11 mouse cellular contexts compared by ENCODE assay signal in the genomic region with DNA sequence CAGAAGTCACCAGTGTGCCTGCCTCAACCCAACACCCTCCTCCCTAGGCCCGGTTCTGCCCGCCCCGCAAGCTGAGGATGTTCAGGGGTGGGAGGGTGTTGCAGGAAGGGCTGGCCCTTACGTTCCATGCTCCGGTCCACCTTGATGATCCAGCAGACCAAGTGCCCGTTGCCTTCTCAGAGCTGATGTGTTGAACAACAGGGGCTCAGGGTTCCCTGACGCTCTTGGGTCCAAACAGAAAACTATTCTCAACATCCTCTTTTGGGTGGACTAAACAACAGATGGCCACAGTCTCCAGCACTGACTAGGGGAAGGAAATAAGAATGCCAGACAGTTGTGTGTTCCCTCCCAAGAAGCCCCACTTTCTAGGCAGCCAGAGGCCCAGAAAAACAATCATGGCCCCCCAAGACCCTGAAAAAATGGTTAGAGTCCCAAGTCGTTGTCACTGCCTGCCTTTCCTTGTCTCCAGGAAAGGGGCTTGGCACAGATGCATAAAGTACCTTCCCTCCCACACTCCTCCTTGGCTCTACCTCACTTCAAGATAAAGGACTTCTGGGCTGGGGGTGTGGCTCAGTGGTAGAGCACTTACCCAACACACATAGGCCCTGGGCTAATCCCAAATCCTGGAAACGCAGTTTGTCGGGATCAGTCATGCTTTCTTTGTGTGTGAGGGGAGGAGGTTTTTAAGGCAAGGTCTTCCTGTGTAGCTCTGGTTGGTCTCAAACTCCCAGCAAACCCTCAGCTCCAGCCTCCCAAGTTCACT. TPM values are rescaled to one million over a fixed set of nuclear protein-coding genes. Genes with fewer than 3 reads are reported as not detected.
DNase-seq lines count a peak whose midpoint lies in the region; ATAC-seq and TF ChIP-seq lines count a peak whose summit lies in the region.
"Had no signal": no experiment of that assay in that cellular context is flagged by ENCODE, and none has a peak within 500 bp of the region (broad histone marks: within the 10 kb centered on the region; RNA-seq: fewer than 3 reads in every experiment).

No protein-coding gene starts in this region.

- no peak for DNase-seq in thymus, adult 2 months
- no peak for DNase-seq in thymus, postnatal 10 days (ENCODE audit: low spot score in 2 of 2)
- no peak for DNase-seq in left cerebral cortex, adult 8-10 months (ENCODE audit: low spot score in 2 of 2)
- DNase-seq in embryo, embryonic 11 days, result no peak
- DNase-seq: cerebellum, adult 11 months had no signal

- H3K4me3 ChIP-seq in thymus, adult 2 months (ENCODE audit: control insufficient read depth, insufficient read depth, low read length), result no peak overlapping the region
- no peak overlapping the region for H3K4me3 ChIP-seq in lung, embryonic 16.5 days (ENCODE audit: low read length)
- no peak overlapping the region for H3K4me3 ChIP-seq in forebrain, embryonic 16.5 days (replicated peaks; ENCODE audit: low read length)
- H3K4me3 ChIP-seq: limb, embryonic 13.5 days; myocyte; stomach, embryonic 15.5 days had no signal

- peak overlapping the region; percentile 21 for H3K4me2 ChIP-seq in lung, embryonic 16.5 days (ENCODE audit: low read depth, low read length)
- H3K4me2 ChIP-seq in forebrain, embryonic 16.5 days (ENCODE audit: low read length), result no peak overlapping the region
- H3K4me2 ChIP-seq: limb, embryonic 13.5 days; stomach, embryonic 15.5 days had no signal

- peaks cover 46% of the 10 kb centered on the region for H3K4me1 ChIP-seq in thymus, adult 2 months (replicated peaks; ENCODE audit: control insufficient read depth, insufficient read depth, low read length)
- peaks cover 31% of the 10 kb centered on the region for H3K4me1 ChIP-seq in lung, embryonic 16.5 days (replicated peaks; ENCODE audit: control insufficient read depth, insufficient read depth, low read length)
- peaks cover 3% of the 10 kb centered on the region for H3K4me1 ChIP-seq in forebrain, embryonic 16.5 days (replicated peaks; ENCODE audit: control insufficient read depth, insufficient read depth, low read length)
- H3K4me1 ChIP-seq: stomach, embryonic 15.5 days had no signal

- peak overlapping the region; percentile 33 for H3K27ac ChIP-seq in thymus, adult 2 months (ENCODE audit: control insufficient read depth, insufficient read depth, low read length)
- H3K27ac ChIP-seq in lung, embryonic 16.5 days (ENCODE audit: low read length), result peak overlapping the region; percentile 52
- H3K27ac ChIP-seq in forebrain, embryonic 16.5 days (ENCODE audit: low read length), result no peak overlapping the region
- H3K27ac ChIP-seq: limb, embryonic 13.5 days; stomach, embryonic 15.5 days had no signal

- 72% methylated on average over 10 of the region's 10 CpGs for WGBS in thymus, adult 2 months
- 40% methylated on average over 10 of the region's 10 CpGs for WGBS in lung, embryonic 16.5 days
- 60% methylated on average over 10 of the region's 10 CpGs for WGBS in forebrain, embryonic 16.5 days

- TF ChIP-seq POLR2A in thymus, adult 2 months (IDR thresholded peaks at IDR 0.05; ENCODE audit: control insufficient read depth, extremely low read depth, insufficient read depth, low read length, poor library complexity), result no peak

- ATAC-seq in common myeloid progenitor, adult 5-6 weeks (replicated peaks; ENCODE audit: low read depth, poor library complexity, severe bottlenecking), result peak; percentile 22; the same call in 1 of the 2 replicates
- ATAC-seq in lung, embryonic 16.5 days (ENCODE audit: low read depth), result peak; percentile 76
- ATAC-seq in forebrain, embryonic 16.5 days, result no peak

- no peak for TF ChIP-seq CTCF in thymus, adult 2 months (IDR thresholded peaks at IDR 0.05; ENCODE audit: borderline replicate concordance, control insufficient read depth, extremely low read depth, insufficient read depth, low read length, poor library complexity)

- H3K27me3 ChIP-seq in thymus, adult 2 months (ENCODE audit: control insufficient read depth, insufficient read depth, low read length), result no peaks in the 10 kb centered on the region
- H3K27me3 ChIP-seq in lung, embryonic 16.5 days (ENCODE audit: control insufficient read depth, insufficient read depth, low read depth, low read length), result peaks cover 14% of the 10 kb centered on the region
- H3K27me3 ChIP-seq in forebrain, embryonic 16.5 days (replicated peaks; ENCODE audit: control insufficient read depth, insufficient read depth, low read length), result peaks cover 20% of the 10 kb centered on the region

- H3K9ac ChIP-seq in lung, embryonic 16.5 days (ENCODE audit: low read length), result no peak overlapping the region
- no peak overlapping the region for H3K9ac ChIP-seq in forebrain, embryonic 16.5 days (replicated peaks; ENCODE audit: low read depth, low read length)
- H3K9ac ChIP-seq: limb, embryonic 13.5 days; stomach, embryonic 15.5 days had no signal

- H3K36me3 ChIP-seq in thymus, adult 2 months (ENCODE audit: control insufficient read depth, insufficient read depth, low read length), result peaks cover 8% of the 10 kb centered on the region; the same call in 1 of the 2 replicates
- no peaks in the 10 kb centered on the region for H3K36me3 ChIP-seq in lung, embryonic 16.5 days (ENCODE audit: control insufficient read depth, insufficient read depth, low read length)
- no peaks in the 10 kb centered on the region for H3K36me3 ChIP-seq in forebrain, embryonic 16.5 days (ENCODE audit: control insufficient read depth, insufficient read depth)
- H3K36me3 ChIP-seq: limb, embryonic 13.5 days; stomach, embryonic 15.5 days had no signal

- no peaks in the 10 kb centered on the region for H3K9me3 ChIP-seq in lung, embryonic 16.5 days (ENCODE audit: control insufficient read depth, low read length)
- no peaks in the 10 kb centered on the region for H3K9me3 ChIP-seq in forebrain, embryonic 16.5 days (ENCODE audit: control insufficient read depth, low read length)
- H3K9me3 ChIP-seq: limb, embryonic 13.5 days; stomach, embryonic 15.5 days had no signal

RNA-seq across cellular contexts. Expression of a gene that starts 6.3 kb away (rescaled TPM):
- 62.5 and 71.8 TPM in 2 replicates for polyA plus RNA-seq in thymus, adult 2 months (2012; rRNA removed)
- total RNA-seq in common myeloid progenitor, adult 5-6 weeks (2017), result 92.0 and 99.6 TPM in 2 replicates
- polyA plus RNA-seq in lung, embryonic 16.5 days (2015; fragmentation: Nextera tagmentation; extraction: Ambion mirVana), result 42.9 and 45.9 TPM in 2 replicates
- 19.9 and 25.4 TPM in 2 replicates for polyA plus RNA-seq in forebrain, embryonic 16.5 days (2015; fragmentation: Nextera tagmentation; extraction: Ambion mirVana)
- total RNA-seq in left cerebral cortex, adult 8-10 months (2022), result 10 to 100 TPM; 50.1 to 65.5 (median 59.0) TPM

RNA-seq across cellular contexts. Expression of a gene that starts 49.3 kb away (rescaled TPM):
- polyA plus RNA-seq in thymus, adult 2 months (2012; rRNA removed), result 43.8 and 54.6 TPM in 2 replicates
- 80.4 and 90.6 TPM in 2 replicates for total RNA-seq in common myeloid progenitor, adult 5-6 weeks (2017)
- polyA plus RNA-seq in lung, embryonic 16.5 days (2015; fragmentation: Nextera tagmentation; extraction: Ambion mirVana), result 26.8 and 27.1 TPM in 2 replicates
- polyA plus RNA-seq in forebrain, embryonic 16.5 days (2015; fragmentation: Nextera tagmentation; extraction: Ambion mirVana), result 30.3 and 33.0 TPM in 2 replicates
- total RNA-seq in left cerebral cortex, adult 8-10 months (2022), result 100 to 1,000 TPM in 1 of 4 experiments, 10 to 100 TPM in 3; 95.4 to 105 (median 96.3) TPM
